Mouse (Mus musculus) lung, postnatal 0 days (tissue): ENCODE measurements around the gene Atp5k.

ENCODE experiments used
- CTCF ChIP-seq: IDR thresholded peaks from 2 replicates; pipeline ENCODE4 v1.5.1; 2016; ENCODE audit warnings: antibody characterized with exemption, mild to moderate bottlenecking
- EP300 ChIP-seq: IDR thresholded peaks from 2 replicates; pipeline ENCODE4 v1.6.1; 2016; ENCODE audit warnings: antibody characterized with exemption, mild to moderate bottlenecking, control low read depth

DNA sequence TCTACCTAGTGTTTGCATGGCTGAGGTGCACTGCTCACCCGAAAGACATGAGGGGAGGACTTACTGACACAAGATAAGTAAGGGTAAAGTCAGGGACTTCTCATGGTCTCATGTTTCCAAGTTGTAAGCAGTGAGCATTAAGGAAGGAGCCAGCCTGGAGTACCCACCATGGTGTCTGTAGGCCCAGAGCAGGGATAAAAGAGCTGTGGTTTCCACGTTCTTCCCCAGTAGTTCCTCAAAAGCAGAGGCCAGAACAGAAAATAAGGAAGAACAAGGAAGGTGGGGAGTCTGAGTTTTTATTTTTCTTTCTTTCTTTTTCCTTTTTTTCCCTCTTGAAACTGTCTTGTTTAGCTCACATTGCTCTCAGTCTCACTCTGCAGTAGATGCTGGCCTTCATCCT is 19.5 kb downstream of the Atp5k start:
- TF ChIP-seq CTCF, result no peak
- TF ChIP-seq EP300, result no peak
